Mouse (Mus musculus) spleen, adult 2 months (tissue): ENCODE results near the gene Terb2. TPM values are rescaled to one million over a fixed set of nuclear protein-coding genes. Genes with fewer than 3 reads are reported as not detected.

Experiments used
- DNase-seq, 2 experiments: peaks; one replicate each; pipeline versions ENCODE4 v3.0.0 to v3.0.0-alpha.2; 2012 to 2021; ENCODE audit warnings: low spot score in 2 of 2, low read depth in 1 of 2
- H3K27ac ChIP-seq: fragments of 200-500 bp; 2 replicates; pipeline ENCODE4 v1.5.1; 2012; ENCODE audit warnings: low read length, inconsistent platforms; ENCODE audit not compliant: insufficient read depth
- H3K27me3 ChIP-seq: fragments of 200-500 bp; 2 replicates; pipeline ENCODE4 v1.6.1; 2012; ENCODE audit warnings: mild to moderate bottlenecking, moderate library complexity, low read length, inconsistent platforms; ENCODE audit not compliant: control insufficient read depth, insufficient read depth
- H3K36me3 ChIP-seq: fragments of 200-500 bp; 2 replicates; pipeline ENCODE4 v1.6.1; 2012; ENCODE audit warnings: mild to moderate bottlenecking, low read length, inconsistent platforms; ENCODE audit not compliant: control insufficient read depth, insufficient read depth
- H3K4me1 ChIP-seq: fragments of 200-500 bp; 2 replicates; pipeline ENCODE4 v1.6.1; 2011; ENCODE audit warnings: inconsistent platforms; ENCODE audit not compliant: control insufficient read depth, insufficient read depth, insufficient read length
- H3K4me3 ChIP-seq: fragments of 200-500 bp; 2 replicates; pipeline ENCODE4 v1.5.1; 2011; ENCODE audit warnings: mild to moderate bottlenecking, inconsistent platforms; ENCODE audit not compliant: insufficient read depth, insufficient read length; ENCODE audit errors: extremely low read depth
- CTCF ChIP-seq: fragments of 200-500 bp; IDR thresholded peaks from 2 replicates; pipeline ENCODE4 v1.5.1; 2011; ENCODE audit warnings: mild to moderate bottlenecking, inconsistent platforms; ENCODE audit not compliant: insufficient read depth, insufficient read length, insufficient replicate concordance; ENCODE audit errors: extremely low read depth
- POLR2A ChIP-seq: fragments of 200-500 bp; IDR thresholded peaks from 2 replicates; pipeline ENCODE4 v1.6.1; 2011; ENCODE audit warnings: low read depth, low read length, inconsistent platforms
- WGBS: fragments of 180-500 bp; shearing (Covaris S2); methylation state at CpG from one replicate; pipeline ENCODE4 v1.1.7; 2018; 5-methylcytosine and 5-hydroxymethylcytosine counted together
- polyA plus RNA-seq: library from polyadenylated mRNA; depleted of rRNA; stranded (reverse); fragments of >200 nt; gene quantifications from 2 replicates; pipeline ENCODE4 v1.2.3, GENCODE M21; 2012; rRNA removed

The Terb2 gene
- polyA plus RNA-seq, 1 experiment, result not detected

GRCm38 (mm10) chr2:122255997-122256396 lies 69.9 kb downstream of the Terb2 start:
- no peak for TF ChIP-seq CTCF
- no peak for TF ChIP-seq POLR2A
- no peaks in the 10 kb centered on the region for H3K4me1 ChIP-seq
- H3K36me3 ChIP-seq, result 0 out of 2 replicates have a peak, but pooled peaks cover 1% of the 10 kb centered on the region
- no peak overlapping the region for H3K27ac ChIP-seq
- no peak for DNase-seq
- 97% methylated on average over 5 of the region's 5 CpGs for WGBS
- H3K4me3 ChIP-seq, result no peak overlapping the region
- no peaks in the 10 kb centered on the region for H3K27me3 ChIP-seq

Other genes with a start within 250 kb of the Terb2 start
- gene Ctdspl2, start 230.3 kb upstream of the Terb2 start, polyA plus RNA-seq, result 2.9 and 3.1 TPM in 2 replicates
- gene Mageb3, start 230.2 kb upstream of the Terb2 start, polyA plus RNA-seq, result not detected in 2 replicates
- gene Eif3j1, start 157.7 kb upstream of the Terb2 start, polyA plus RNA-seq, result 3.2 and 4.7 TPM in 2 replicates
- 7.1 and 8.5 TPM in 2 replicates for gene Spg11, start 67.9 kb upstream of the Terb2 start, polyA plus RNA-seq
- 1,293 and 1,365 TPM in 2 replicates for gene B2m, start 38.6 kb upstream of the Terb2 start, polyA plus RNA-seq
- not detected in 2 replicates for gene Trim69, start 25.6 kb upstream of the Terb2 start, polyA plus RNA-seq
- 0.06 and 0.11 TPM in 2 replicates for gene Patl2, start 83 bp upstream of the Terb2 start, polyA plus RNA-seq
- gene Sord, start 48.5 kb downstream of the Terb2 start, polyA plus RNA-seq, result 6.8 and 6.9 TPM in 2 replicates
- 0.02 TPM in 1 of 2 replicates, not detected in the other for gene Duox2, start 112.2 kb downstream of the Terb2 start, polyA plus RNA-seq
- gene Duoxa2, start 112.6 kb downstream of the Terb2 start, polyA plus RNA-seq, result not detected in 2 replicates
- gene Duoxa1, start 127.5 kb downstream of the Terb2 start, polyA plus RNA-seq, result not detected in 2 replicates
- not detected in 2 replicates for gene Duox1, start 129.4 kb downstream of the Terb2 start, polyA plus RNA-seq
- 4.3 and 5.5 TPM in 2 replicates for gene Shf, start 182.9 kb downstream of the Terb2 start, polyA plus RNA-seq
- gene Slc28a2, start 240.2 kb downstream of the Terb2 start, polyA plus RNA-seq, result 24.8 and 26.5 TPM in 2 replicates